Comparison of ENCODE assay signal across 9 mouse cellular contexts in genomic region chr11:66258851-66259250, GRCm38 (mm10).
DNase-seq lines count a peak whose midpoint lies in the region; ATAC-seq lines count a peak whose summit lies in the region.
"Had no signal": no experiment of that assay in that cellular context is flagged by ENCODE, and none has a peak within 500 bp of the region (broad histone marks: within the 10 kb centered on the region; RNA-seq: fewer than 3 reads in every experiment).

No protein-coding gene starts in this region.

- 27% methylated on average over 3 of the region's 3 CpGs for WGBS in midbrain, embryonic 11.5 days
- 28% methylated on average over 3 of the region's 3 CpGs for WGBS in midbrain, embryonic 15.5 days

- H3K9me3 ChIP-seq in midbrain, embryonic 11.5 days (ENCODE audit: control insufficient read depth, low read length), result no peaks in the 10 kb centered on the region
- H3K9me3 ChIP-seq in midbrain, embryonic 15.5 days, result no peaks in the 10 kb centered on the region
- H3K9me3 ChIP-seq: embryonic facial prominence, embryonic 12.5 days had no signal

- H3K27me3 ChIP-seq in midbrain, embryonic 11.5 days (ENCODE audit: control insufficient read depth, insufficient read depth, low read length), result no peaks in the 10 kb centered on the region
- no peaks in the 10 kb centered on the region for H3K27me3 ChIP-seq in midbrain, embryonic 15.5 days (replicated peaks)
- H3K27me3 ChIP-seq: embryonic facial prominence, embryonic 12.5 days had no signal

- H3K9ac ChIP-seq in midbrain, embryonic 11.5 days (ENCODE audit: low read length), result no peak overlapping the region
- no peak overlapping the region for H3K9ac ChIP-seq in midbrain, embryonic 15.5 days
- H3K9ac ChIP-seq: embryonic facial prominence, embryonic 12.5 days; liver, embryonic 14.5 days had no signal

- H3K36me3 ChIP-seq in midbrain, embryonic 11.5 days (ENCODE audit: control insufficient read depth, insufficient read depth, low read length), result no peaks in the 10 kb centered on the region
- H3K36me3 ChIP-seq in midbrain, embryonic 15.5 days (replicated peaks), result no peaks in the 10 kb centered on the region
- H3K36me3 ChIP-seq: embryonic facial prominence, embryonic 12.5 days had no signal

- DNase-seq in midbrain, embryonic 11.5 days (ENCODE audit: low spot score, missing footprints), result peak; percentile 92
- DNase-seq in adrenal gland, postnatal 36 days, result peak; percentile 58 to 59
- DNase-seq in induced T-regulatory cell, adult 2 months (ENCODE audit: low read depth), result peak; percentile 3
- peak; percentile 82 for DNase-seq in retina, embryonic 14.5 days (ENCODE audit: low spot score)
- no peak for DNase-seq in frontal cortex, postnatal 25 days (ENCODE audit: low spot score in 2 of 2)
- DNase-seq in right cerebral cortex, postnatal 10 days (ENCODE audit: low spot score in 2 of 2), result no peak

- no peak overlapping the region for H3K4me2 ChIP-seq in midbrain, embryonic 11.5 days
- H3K4me2 ChIP-seq in midbrain, embryonic 15.5 days, result no peak overlapping the region
- H3K4me2 ChIP-seq: embryonic facial prominence, embryonic 12.5 days had no signal

- no peak for ATAC-seq in midbrain, embryonic 11.5 days (ENCODE audit: low FRiP score)
- no peak for ATAC-seq in midbrain, embryonic 15.5 days (replicated peaks)

- H3K4me3 ChIP-seq in midbrain, embryonic 11.5 days (ENCODE audit: low read depth, low read length), result no peak overlapping the region
- no peak overlapping the region for H3K4me3 ChIP-seq in midbrain, embryonic 15.5 days
- H3K4me3 ChIP-seq: embryonic facial prominence, embryonic 12.5 days had no signal

- H3K27ac ChIP-seq in midbrain, embryonic 11.5 days (ENCODE audit: low read depth, low read length), result no peak overlapping the region
- H3K27ac ChIP-seq in midbrain, embryonic 15.5 days, result no peak overlapping the region
- H3K27ac ChIP-seq: embryonic facial prominence, embryonic 12.5 days; liver, embryonic 14.5 days had no signal

- no peaks in the 10 kb centered on the region for H3K4me1 ChIP-seq in midbrain, embryonic 11.5 days (ENCODE audit: control insufficient read depth, insufficient read depth, low read length)
- H3K4me1 ChIP-seq in midbrain, embryonic 15.5 days, result no peaks in the 10 kb centered on the region
- H3K4me1 ChIP-seq: embryonic facial prominence, embryonic 12.5 days had no signal

Comparison
In these comparisons a context has a peak if more than half of its experiments do, and no peak if none do; other contexts are left out.
1. DNase-seq: peak in midbrain, embryonic 11.5 days (single experiment), adrenal gland, postnatal 36 days (2 of 2), induced T-regulatory cell, adult 2 months (single experiment) and retina, embryonic 14.5 days (single experiment); none in frontal cortex, postnatal 25 days (0 of 2) and right cerebral cortex, postnatal 10 days (0 of 2).